Mouse (Mus musculus) neural tube, embryonic 14.5 days (tissue): ENCODE measurements around the gene F12. TPM values are rescaled to one million over a fixed set of nuclear protein-coding genes. Genes with fewer than 3 reads are reported as not detected.
A peak's percentile ranks its signal among the peaks of the same experiment; 100 is the strongest.

Experiments
- ATAC-seq: fragments of 200-750 bp; cut with Nextera tagmentation; 2 replicates; pipeline ENCODE4 v1.8.0; 2017; ENCODE audit warnings: low read depth, mild to moderate bottlenecking, moderate TSS enrichment, moderate library complexity
- H3K27ac ChIP-seq: fragments of 300-500 bp; sonication (generic); 2 replicates; pipeline ENCODE4 v1.5.1; 2014; ENCODE audit warnings: low read depth, mild to moderate bottlenecking, control low read depth, low read length, moderate library complexity, mixed read lengths
- H3K27me3 ChIP-seq: fragments of 300-500 bp; sonication (generic); 2 replicates; pipeline ENCODE4 v1.6.1; 2014; ENCODE audit warnings: low read length; ENCODE audit not compliant: control insufficient read depth, insufficient read depth
- H3K36me3 ChIP-seq: fragments of 300-500 bp; sonication (generic); 2 replicates; pipeline ENCODE4 v1.6.1; 2014; ENCODE audit warnings: low read length, mixed read lengths; ENCODE audit not compliant: control insufficient read depth, insufficient read depth
- H3K4me1 ChIP-seq: fragments of 300-500 bp; sonication (generic); 2 replicates; pipeline ENCODE4 v1.6.1; 2014; ENCODE audit warnings: low read length; ENCODE audit not compliant: control insufficient read depth, insufficient read depth
- H3K4me2 ChIP-seq: fragments of 300-500 bp; sonication (generic); 2 replicates; pipeline ENCODE4 v1.6.1; 2014; ENCODE audit warnings: mild to moderate bottlenecking, low read depth, low read length, control low read depth
- H3K4me3 ChIP-seq: fragments of 300-500 bp; sonication (generic); 2 replicates; pipeline ENCODE4 v1.5.1; 2014; ENCODE audit warnings: low read depth, low read length, control low read depth, mixed read lengths
- H3K9ac ChIP-seq: fragments of 300-500 bp; sonication (generic); replicated peaks from 2 replicates; pipeline ENCODE4 v1.6.1; 2014; ENCODE audit warnings: low read depth, mild to moderate bottlenecking, control low read depth, low read length, mixed read lengths
- H3K9me3 ChIP-seq: fragments of 300-500 bp; sonication (generic); 2 replicates; pipeline ENCODE4 v1.6.1; 2016; ENCODE audit warnings: low read length; ENCODE audit not compliant: control insufficient read depth
- WGBS: fragments of 180-500 bp; shearing (Covaris S2); extraction: QIAGEN DNeasy Blood & Tissue Kit; methylation state at CpG from one replicate; pipeline ENCODE4 v1.1.7; 2014; 5-methylcytosine and 5-hydroxymethylcytosine counted together
- polyA plus RNA-seq: library from polyadenylated mRNA; unstranded; fragments of >200 nt; fragmentation: Nextera tagmentation; extraction: Ambion mirVana; gene quantifications from 2 replicates; pipeline ENCODE4 v1.2.1, GENCODE M21; 2014

F12 gene
- polyA plus RNA-seq, 1 experiment from 2014 or later = not detected

DNA sequence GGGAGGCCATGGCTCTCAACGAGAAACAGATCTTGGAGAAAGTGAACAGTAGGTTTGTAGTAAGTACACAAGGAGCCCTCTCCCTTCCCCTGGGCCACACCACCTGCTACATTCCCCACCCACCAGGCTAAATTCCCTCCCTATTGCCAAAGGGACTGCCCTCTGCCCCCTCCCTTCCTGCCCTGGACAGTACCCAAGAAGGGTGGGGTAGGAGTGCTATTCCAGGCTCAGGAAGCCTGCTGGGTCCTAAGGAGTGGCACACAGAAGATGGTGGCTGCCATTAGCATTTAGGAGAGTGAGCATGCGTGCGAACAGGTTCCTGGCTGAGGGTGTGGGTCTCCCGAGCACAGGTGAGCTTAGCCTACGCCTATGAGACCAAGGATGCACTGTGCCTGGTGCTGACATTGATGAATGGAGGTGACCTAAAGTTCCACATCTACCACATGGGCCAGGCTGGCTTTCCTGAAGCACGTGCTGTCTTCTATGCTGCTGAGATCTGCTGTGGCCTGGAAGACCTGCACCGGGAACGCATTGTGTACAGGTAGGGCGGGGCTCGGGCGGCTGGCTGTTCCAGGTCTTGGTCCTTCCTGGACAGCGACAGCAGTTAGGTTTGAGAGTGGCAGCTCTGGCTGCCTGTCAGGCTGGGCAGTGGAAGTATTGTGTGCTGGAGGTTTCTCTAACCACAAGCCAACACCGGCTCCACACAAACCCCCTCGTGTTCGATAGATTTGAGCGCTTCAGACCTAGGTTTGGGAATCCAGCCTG lies 25.4 kb upstream of the F12 start:
- no peaks in the 10 kb centered on the region for H3K9me3 ChIP-seq
- H3K4me3 ChIP-seq = no peak overlapping the region
- H3K36me3 ChIP-seq = peaks cover 54% of the 10 kb centered on the region
- WGBS = 95% methylated on average over 16 of the region's 16 CpGs
- H3K9ac ChIP-seq = no peak overlapping the region
- H3K4me2 ChIP-seq = no peak overlapping the region
- no peaks in the 10 kb centered on the region for H3K27me3 ChIP-seq
- no peak for ATAC-seq
- H3K27ac ChIP-seq = no peak overlapping the region
- H3K4me1 ChIP-seq = peaks cover 7% of the 10 kb centered on the region; the same call in 1 of the 2 replicates

DNA sequence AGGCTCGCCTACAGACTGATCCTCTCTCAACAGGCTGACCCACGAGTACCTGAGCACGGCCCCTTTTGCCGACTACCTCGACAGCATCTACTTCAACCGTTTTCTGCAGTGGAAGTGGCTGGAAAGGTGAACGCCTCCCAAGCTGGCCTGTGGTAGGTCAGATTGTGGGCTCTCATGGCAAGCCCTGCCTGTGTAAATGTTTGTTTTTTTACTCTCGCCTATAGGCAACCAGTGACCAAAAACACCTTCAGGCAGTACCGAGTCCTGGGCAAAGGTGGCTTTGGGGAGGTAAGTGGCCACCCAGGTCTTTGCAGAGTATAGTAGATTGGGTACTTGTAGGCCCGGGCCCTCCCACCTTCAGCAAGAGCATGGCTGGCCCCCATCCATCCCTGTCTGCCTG lies 24.7 kb upstream of the F12 start:
- no peak overlapping the region for H3K27ac ChIP-seq
- peaks cover 14% of the 10 kb centered on the region for H3K4me1 ChIP-seq
- H3K9ac ChIP-seq = no peak overlapping the region
- no peak overlapping the region for H3K4me2 ChIP-seq
- 94% methylated on average over 10 of the region's 10 CpGs for WGBS
- peaks cover 51% of the 10 kb centered on the region for H3K36me3 ChIP-seq
- no peak overlapping the region for H3K4me3 ChIP-seq
- no peaks in the 10 kb centered on the region for H3K27me3 ChIP-seq
- no peak for ATAC-seq
- H3K9me3 ChIP-seq = no peaks in the 10 kb centered on the region

GRCm38 (mm10) chr13:55450511-55450980 lies 24.0 kb upstream of the F12 start:
- H3K9me3 ChIP-seq = no peaks in the 10 kb centered on the region
- H3K9ac ChIP-seq = no peak overlapping the region
- no peak overlapping the region for H3K4me2 ChIP-seq
- peaks cover 43% of the 10 kb centered on the region for H3K36me3 ChIP-seq
- no peaks in the 10 kb centered on the region for H3K27me3 ChIP-seq
- H3K27ac ChIP-seq = no peak overlapping the region
- no peak for ATAC-seq
- no peak overlapping the region for H3K4me3 ChIP-seq
- peaks cover 19% of the 10 kb centered on the region for H3K4me1 ChIP-seq
- WGBS = 96% methylated on average over 11 of the region's 11 CpGs

DNA sequence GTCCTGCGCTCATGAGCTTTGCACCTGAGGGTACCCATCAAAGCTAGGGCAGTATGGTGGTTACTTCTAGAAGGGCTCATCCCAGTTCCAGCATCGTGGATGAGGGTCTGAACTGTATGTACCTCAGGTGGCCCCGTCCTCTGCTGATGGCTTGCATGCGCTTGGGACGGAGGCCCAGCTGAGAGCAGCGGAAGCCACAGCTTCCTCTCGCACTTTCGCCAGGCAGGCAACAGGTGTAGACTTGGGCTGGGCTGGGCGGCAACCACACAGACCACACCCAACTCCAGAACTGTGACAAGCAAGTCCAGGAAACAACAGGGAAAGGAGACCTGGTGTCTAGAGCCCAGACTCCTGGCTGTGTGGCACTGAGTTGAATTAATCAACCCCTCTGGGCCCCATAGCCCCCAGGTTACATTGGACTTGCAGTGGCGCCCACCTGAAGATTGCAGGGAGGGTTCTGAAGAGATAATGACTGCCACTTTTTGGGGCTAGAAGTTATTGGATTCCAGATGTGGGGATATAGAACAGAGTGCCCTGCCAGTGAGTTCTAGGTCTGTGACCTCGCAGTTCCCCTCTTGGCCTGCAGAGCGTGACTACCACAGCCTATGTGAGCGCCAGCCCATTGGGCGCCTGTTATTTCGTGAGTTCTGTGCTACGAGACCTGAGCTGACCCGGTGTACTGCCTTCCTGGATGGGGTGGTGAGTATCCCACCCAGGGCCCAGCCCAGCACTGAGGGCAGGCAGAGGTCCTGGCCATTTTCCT lies 23.3 kb upstream of the F12 start:
- Histone ChIP-seq H3K36me3 (peaks cover 43% of the 10 kb centered on the region), H3K9ac (no peak overlapping the region)
- 94% methylated on average over 17 of the region's 17 CpGs for WGBS

DNA sequence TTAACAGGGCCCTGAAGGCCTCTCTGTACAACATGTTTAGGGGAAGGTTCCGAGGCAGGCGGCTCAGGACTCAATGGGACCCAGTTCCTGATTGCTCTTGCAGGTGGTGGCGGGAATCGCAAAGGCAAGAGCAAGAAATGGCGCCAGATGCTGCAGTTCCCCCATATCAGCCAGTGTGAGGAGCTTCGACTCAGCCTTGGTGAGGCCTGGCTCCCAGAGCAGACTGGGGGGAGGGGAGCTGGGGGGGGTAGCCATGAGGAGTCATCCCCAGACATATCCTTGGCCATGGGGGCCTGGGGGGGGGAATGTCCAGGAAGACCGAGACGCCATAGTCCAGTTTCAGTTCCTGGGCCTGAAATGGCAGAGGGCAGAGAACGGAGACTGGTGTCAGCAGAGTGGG lies 22.6 kb upstream of the F12 start:
- Histone ChIP-seq H3K9ac (no peak overlapping the region), H3K9me3 (no peaks in the 10 kb centered on the region), H3K4me2 (no peak overlapping the region), H3K27ac (no peak overlapping the region), H3K4me3 (no peak overlapping the region), H3K4me1 (peaks cover 19% of the 10 kb centered on the region), H3K27me3 (no peaks in the 10 kb centered on the region), H3K36me3 (peaks cover 38% of the 10 kb centered on the region)
- ATAC-seq = no peak
- WGBS = 94% methylated on average over 9 of the region's 9 CpGs

More for the DNA sequence above, 23.3 kb upstream of the F12 start:
- H3K9me3 ChIP-seq = no peaks in the 10 kb centered on the region
- no peak overlapping the region for H3K4me3 ChIP-seq
- peaks cover 19% of the 10 kb centered on the region for H3K4me1 ChIP-seq
- no peak for ATAC-seq
- H3K27ac ChIP-seq = no peak overlapping the region
- H3K27me3 ChIP-seq = no peaks in the 10 kb centered on the region
- H3K4me2 ChIP-seq = no peak overlapping the region

DNA sequence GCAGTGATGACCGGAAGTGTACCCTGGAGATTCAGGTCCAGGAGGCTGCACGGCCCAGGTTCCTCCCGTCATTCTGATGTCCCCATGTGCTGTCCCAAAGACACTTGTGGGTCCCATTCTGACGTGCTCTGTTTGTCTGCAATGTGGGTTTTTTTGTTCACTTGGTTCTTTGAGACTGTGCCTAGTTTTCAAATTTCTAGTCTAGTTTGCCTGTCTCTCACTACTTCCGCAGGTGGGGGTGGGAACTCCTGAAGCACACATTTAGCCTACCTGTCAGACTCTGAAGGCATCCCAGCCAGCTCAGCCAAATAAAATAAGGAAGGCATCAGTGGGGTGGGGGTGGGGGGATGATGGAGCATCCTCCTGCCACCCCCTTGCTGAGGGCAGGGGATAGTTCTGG lies 21.5 kb upstream of the F12 start:
- H3K4me1 ChIP-seq = peaks cover 26% of the 10 kb centered on the region
- peaks cover 30% of the 10 kb centered on the region for H3K36me3 ChIP-seq
- H3K27ac ChIP-seq = no peak overlapping the region
- H3K4me3 ChIP-seq = no peak overlapping the region
- no peaks in the 10 kb centered on the region for H3K27me3 ChIP-seq
- no peak overlapping the region for H3K4me2 ChIP-seq
- H3K9me3 ChIP-seq = no peaks in the 10 kb centered on the region
- no peak for ATAC-seq
- 93% methylated on average over 5 of the region's 5 CpGs for WGBS
- H3K9ac ChIP-seq = no peak overlapping the region

GRCm38 (mm10) chr13:55447543-55447943 lies 20.9 kb upstream of the F12 start:
- H3K9ac ChIP-seq = no peak overlapping the region
- no peak overlapping the region for H3K4me2 ChIP-seq
- no peaks in the 10 kb centered on the region for H3K9me3 ChIP-seq
- 66% methylated on average over 3 of the region's 3 CpGs for WGBS
- H3K36me3 ChIP-seq = peaks cover 24% of the 10 kb centered on the region
- no peaks in the 10 kb centered on the region for H3K27me3 ChIP-seq
- no peak overlapping the region for H3K27ac ChIP-seq
- no peak for ATAC-seq
- peaks cover 26% of the 10 kb centered on the region for H3K4me1 ChIP-seq
- H3K4me3 ChIP-seq = no peak overlapping the region

GRCm38 (mm10) chr13:55446483-55447105 lies 20.0 kb upstream of the F12 start:
- ATAC-seq = no peak
- Histone ChIP-seq H3K27ac (no peak overlapping the region), H3K9ac (peak overlapping the region; percentile 83; the same call in 1 of the 2 replicates), H3K36me3 (peaks cover 15% of the 10 kb centered on the region), H3K9me3 (no peaks in the 10 kb centered on the region), H3K4me1 (peaks cover 26% of the 10 kb centered on the region), H3K4me3 (no peak overlapping the region), H3K4me2 (peak overlapping the region; percentile 84), H3K27me3 (no peaks in the 10 kb centered on the region)
- WGBS = 82% methylated on average over 6 of the region's 6 CpGs
